Mouse (Mus musculus) C2C12 (cell line): ENCODE data around the gene Agap1.

Experiments used
- CEBPB ChIP-seq: IDR thresholded peaks from one replicate; pipeline ENCODE4 v1.6.1; 2011; ENCODE audit warnings: low read depth, mild to moderate bottlenecking, control low read depth, moderate library complexity
- CTCF ChIP-seq: IDR thresholded peaks from one replicate; pipeline ENCODE4 v1.5.1; 2011; ENCODE audit not compliant: control insufficient read depth, insufficient read depth, insufficient read length
- FOSL1 ChIP-seq: IDR thresholded peaks from one replicate; pipeline ENCODE4 v1.8.0; 2011; ENCODE audit warnings: mild to moderate bottlenecking, low read length; ENCODE audit not compliant: poor library complexity, insufficient read depth, severe bottlenecking
- MAX ChIP-seq: IDR thresholded peaks from one replicate; pipeline ENCODE4 v1.6.1; 2011; ENCODE audit warnings: mild to moderate bottlenecking, control low read depth
- MYOG ChIP-seq: IDR thresholded peaks from one replicate; pipeline ENCODE4 v1.6.1; 2011; ENCODE audit not compliant: control insufficient read depth, insufficient read length; ENCODE audit errors: extremely low read depth
- USF1 ChIP-seq: IDR thresholded peaks from one replicate; pipeline ENCODE4 v1.6.1; 2011; ENCODE audit warnings: low read depth, mild to moderate bottlenecking, control low read depth, moderate library complexity

DNA sequence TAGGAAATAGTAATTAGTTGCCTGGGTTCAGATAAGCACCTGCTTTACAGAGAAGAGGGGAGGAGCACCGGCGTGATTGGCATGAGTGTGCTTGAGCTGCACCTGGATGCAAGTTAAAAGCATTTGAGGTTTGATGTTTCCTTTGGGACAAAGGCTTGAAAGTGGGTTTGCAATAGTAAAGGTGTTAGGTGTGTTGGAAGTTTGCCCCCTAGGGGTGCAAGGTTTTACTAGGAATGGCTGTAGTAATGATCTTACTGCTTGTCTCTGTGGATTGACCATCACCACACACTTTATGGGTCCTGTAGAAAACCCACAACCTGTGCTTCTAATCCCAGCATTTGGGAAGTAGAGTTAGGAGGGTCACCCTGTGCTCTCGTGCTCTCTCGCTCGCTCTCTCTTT lies 128.8 kb downstream of the Agap1 start:
- TF ChIP-seq CTCF = no peak
- no peak for TF ChIP-seq USF1
- no peak for TF ChIP-seq CEBPB
- no peak for TF ChIP-seq MAX
- no peak for TF ChIP-seq MYOG
- no peak for TF ChIP-seq FOSL1
